Mouse (Mus musculus) myocyte (in vitro differentiated cells): Measurements from ENCODE around the gene Setd3. TPM values are rescaled to one million over a fixed set of nuclear protein-coding genes. Genes with fewer than 3 reads are reported as not detected.

Experiments
- H3K27me3 ChIP-seq: one replicate; pipeline ENCODE4 v1.6.1; 2011; ENCODE audit not compliant: control insufficient read depth, insufficient read depth, insufficient read length
- H3K36me3 ChIP-seq: one replicate; pipeline ENCODE4 v1.6.1; 2011; ENCODE audit not compliant: control insufficient read depth, insufficient read depth
- H3K4me2 ChIP-seq: one replicate; pipeline ENCODE4 v1.6.1; 2011; ENCODE audit warnings: low read depth, control low read depth
- H3K4me3 ChIP-seq: one replicate; pipeline ENCODE4 v1.5.1; 2011; ENCODE audit warnings: mild to moderate bottlenecking, control low read depth, moderate library complexity
- H3K79me2 ChIP-seq: one replicate; pipeline ENCODE4 v1.6.1; 2011; ENCODE audit not compliant: control insufficient read depth, insufficient read depth
- H3ac ChIP-seq: one replicate; pipeline ENCODE4 v1.6.1; 2011; ENCODE audit not compliant: control insufficient read depth, insufficient read length
- CEBPB ChIP-seq: IDR thresholded peaks from 2 replicates; pipeline ENCODE4 v1.6.1; 2011; ENCODE audit warnings: mild to moderate bottlenecking, moderate library complexity; ENCODE audit not compliant: poor library complexity, insufficient read depth, severe bottlenecking
- E2F4 ChIP-seq: IDR thresholded peaks from one replicate; pipeline ENCODE4 v1.6.1; 2011; ENCODE audit warnings: mild to moderate bottlenecking, control low read depth, moderate library complexity; ENCODE audit not compliant: insufficient read depth
- MAX ChIP-seq: IDR thresholded peaks from one replicate; pipeline ENCODE4 v1.6.1; 2011; ENCODE audit warnings: low read depth, mild to moderate bottlenecking, control low read depth
- MYOD1 ChIP-seq, 3 experiments: IDR thresholded peaks; one replicate each; pipeline ENCODE4 v1.6.1; 2011; ENCODE audit warnings: control low read depth in 2 of 3, low read depth in 2 of 3, mild to moderate bottlenecking in 2 of 3, moderate library complexity in 1 of 3; ENCODE audit not compliant: insufficient read length in 2 of 3, control insufficient read depth in 1 of 3
- MYOG ChIP-seq, 3 experiments: IDR thresholded peaks; one replicate each; pipeline ENCODE4 v1.6.1; 2011; ENCODE audit warnings: control low read depth in 2 of 3, low read depth in 2 of 3, mild to moderate bottlenecking in 2 of 3; ENCODE audit not compliant: insufficient read length in 2 of 3, control insufficient read depth in 1 of 3, insufficient read depth in 1 of 3
- POLR2A ChIP-seq: IDR thresholded peaks from one replicate; pipeline ENCODE4 v1.6.1; 2011; ENCODE audit warnings: low read depth, mild to moderate bottlenecking, control low read depth, moderate library complexity; ENCODE audit not compliant: insufficient read length
- POLR2AphosphoS2 ChIP-seq: IDR thresholded peaks from one replicate; pipeline ENCODE4 v1.6.1; 2011; ENCODE audit warnings: low read depth, control low read depth; ENCODE audit not compliant: insufficient read length
- REST ChIP-seq: IDR thresholded peaks from one replicate; pipeline ENCODE4 v1.6.1; 2011; ENCODE audit warnings: mild to moderate bottlenecking, control low read depth, moderate library complexity; ENCODE audit not compliant: insufficient read depth, insufficient read length
- SRF ChIP-seq: IDR thresholded peaks from one replicate; pipeline ENCODE4 v1.6.1; 2011; ENCODE audit warnings: low read depth; ENCODE audit not compliant: control insufficient read depth, insufficient read length
- TCF12 ChIP-seq: IDR thresholded peaks from one replicate; pipeline ENCODE4 v1.6.1; 2011; ENCODE audit warnings: mild to moderate bottlenecking, control low read depth; ENCODE audit not compliant: poor library complexity, insufficient read depth, severe bottlenecking
- TCF3 ChIP-seq: IDR thresholded peaks from one replicate; pipeline ENCODE4 v1.6.1; 2011; ENCODE audit warnings: low read depth, control low read depth; ENCODE audit not compliant: insufficient read length
- USF1 ChIP-seq: IDR thresholded peaks from one replicate; pipeline ENCODE4 v1.6.1; 2011; ENCODE audit warnings: low read depth, mild to moderate bottlenecking, control low read depth, moderate library complexity
- polyA plus RNA-seq: library from polyadenylated mRNA; unstranded; fragments of >200 nt; fragmentation: generic; extraction: Trizol; gene quantifications from one replicate; pipeline ENCODE4 v1.2.1, GENCODE M21; 2012; ENCODE audit warnings: missing spikeins

Setd3 gene
- polyA plus RNA-seq, 1 experiment: 54.0 TPM

DNA sequence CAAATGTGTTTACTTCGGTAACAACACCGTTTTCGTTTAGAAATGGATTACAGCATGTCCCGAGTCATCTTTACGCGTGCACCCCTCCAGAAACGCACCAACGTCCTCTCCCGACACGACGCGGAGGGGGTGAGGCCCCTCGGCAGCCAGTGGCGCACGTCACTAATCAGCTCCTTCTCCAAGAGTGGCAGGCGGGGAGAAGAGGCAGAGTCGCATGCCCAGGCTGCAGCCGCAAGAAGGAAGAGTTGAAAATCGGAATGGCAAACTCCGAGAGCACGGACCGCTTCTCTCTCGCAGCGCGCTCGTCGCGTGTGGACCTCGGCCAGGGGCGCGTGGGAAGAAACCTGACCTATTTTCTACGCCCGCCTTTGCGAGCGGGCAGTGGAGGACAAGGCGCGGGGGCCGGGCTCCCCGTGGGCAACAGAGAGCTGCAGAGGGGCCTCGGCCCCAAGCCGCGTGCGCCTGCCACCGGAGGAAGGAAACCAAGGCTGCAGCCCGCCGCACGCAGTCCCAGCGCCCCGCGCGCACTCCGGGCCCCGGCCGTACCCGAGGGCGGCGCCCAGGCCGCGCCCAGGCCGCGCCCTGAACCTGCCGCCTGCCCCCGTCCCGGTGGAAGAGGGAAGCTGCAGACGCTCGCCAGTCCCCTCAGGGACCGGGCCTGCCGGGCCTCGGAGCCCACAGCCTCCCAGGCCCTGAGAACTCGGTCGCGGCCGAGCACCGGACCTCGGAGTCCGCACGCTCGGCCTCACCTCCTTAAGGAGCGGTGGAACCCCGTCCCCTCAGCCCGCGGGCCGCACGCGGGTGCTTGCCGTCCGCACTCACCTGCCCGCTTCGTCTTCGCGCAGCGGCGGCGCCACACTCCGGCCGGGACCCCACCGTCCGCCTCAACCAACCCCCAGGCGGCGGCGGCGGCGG is 526 bp downstream of the Setd3 start:
- Histone ChIP-seq H3K36me3 (peaks cover 12% of the 10 kb centered on the region), H3ac (peak overlapping the region; percentile 93), H3K4me2 (peak overlapping the region; percentile 77), H3K79me2 (peaks cover 88% of the 10 kb centered on the region), H3K4me3 (peak overlapping the region; percentile 63), H3K27me3 (no peaks in the 10 kb centered on the region)
- TF ChIP-seq POLR2AphosphoS2 (peak; percentile 18), MYOD1 (IDR thresholded peaks at IDR 0.05; ENCODE audit: control insufficient read depth in 1 of 3, insufficient read length in 2 of 3, low read depth in 2 of 3) (peak in 1 of 3 experiments; percentile 2), SRF (no peak), POLR2A (peak; percentile 55)

DNA sequence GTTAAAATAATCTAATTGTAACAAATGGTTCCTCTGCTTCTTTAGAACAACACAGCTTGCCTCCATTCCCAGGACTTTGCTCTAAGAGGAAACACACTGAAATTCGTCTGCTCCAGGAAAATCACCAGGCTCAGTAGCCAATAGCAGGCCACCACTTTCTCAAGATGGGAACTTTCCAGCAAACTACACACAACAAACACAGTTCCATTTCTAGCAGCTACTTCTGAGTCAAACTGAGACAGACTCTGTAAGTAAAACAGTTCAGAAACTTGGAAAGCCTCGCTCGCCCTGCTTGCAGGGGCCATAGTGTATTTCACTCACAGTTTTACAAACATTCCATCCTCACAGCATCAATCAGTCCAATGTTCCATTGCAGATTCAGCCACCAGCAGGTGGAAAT is 2.7 kb downstream of the Setd3 start:
- Histone ChIP-seq H3K4me3 (no peak overlapping the region), H3K36me3 (no peaks in the 10 kb centered on the region), H3K79me2 (peaks cover 85% of the 10 kb centered on the region), H3ac (no peak overlapping the region), H3K27me3 (no peaks in the 10 kb centered on the region), H3K4me2 (peak overlapping the region; percentile 7)
- no peak for TF ChIP-seq MYOD1 (IDR thresholded peaks at IDR 0.05; ENCODE audit: control insufficient read depth in 1 of 3, insufficient read length in 2 of 3, low read depth in 2 of 3)
- no peak for TF ChIP-seq SRF
- no peak for TF ChIP-seq TCF3
- TF ChIP-seq MYOG (IDR thresholded peaks at IDR 0.05; ENCODE audit: control insufficient read depth in 1 of 3, insufficient read depth in 1 of 3, insufficient read length in 2 of 3, low read depth in 2 of 3): no peak
- no peak for TF ChIP-seq POLR2AphosphoS2
- no peak for TF ChIP-seq REST
- no peak for TF ChIP-seq USF1
- TF ChIP-seq CEBPB: no peak
- TF ChIP-seq POLR2A: no peak
- no peak for TF ChIP-seq E2F4
- no peak for TF ChIP-seq TCF12
- no peak for TF ChIP-seq MAX

- Histone ChIP-seq H3K36me3 (no peaks in the 10 kb centered on the region), H3K27me3 (no peaks in the 10 kb centered on the region), H3K79me2 (peaks cover 85% of the 10 kb centered on the region), H3K4me2 (no peak overlapping the region), H3ac (no peak overlapping the region), H3K4me3 (no peak overlapping the region)
- TF ChIP-seq MYOD1 (IDR thresholded peaks at IDR 0.05; ENCODE audit: control insufficient read depth in 1 of 3, insufficient read length in 2 of 3, low read depth in 2 of 3): no peak
- no peak for TF ChIP-seq POLR2AphosphoS2
- no peak for TF ChIP-seq TCF12
- TF ChIP-seq SRF: no peak
- no peak for TF ChIP-seq POLR2A
- TF ChIP-seq MAX: no peak
- TF ChIP-seq E2F4: no peak
- no peak for TF ChIP-seq CEBPB
- no peak for TF ChIP-seq MYOG (IDR thresholded peaks at IDR 0.05; ENCODE audit: control insufficient read depth in 1 of 3, insufficient read depth in 1 of 3, insufficient read length in 2 of 3, low read depth in 2 of 3)
- TF ChIP-seq USF1: no peak
- no peak for TF ChIP-seq REST
- no peak for TF ChIP-seq TCF3
Observed at GRCm38 (mm10) chr12:108174606-108175505, 4.3 kb downstream of the Setd3 start.

GRCm38 (mm10) chr12:108172639-108173038 is 6.5 kb downstream of the Setd3 start:
- H3K27me3 ChIP-seq: no peaks in the 10 kb centered on the region
- no peaks in the 10 kb centered on the region for H3K36me3 ChIP-seq
- H3K4me2 ChIP-seq: no peak overlapping the region
- H3K79me2 ChIP-seq: peaks cover 97% of the 10 kb centered on the region
- H3ac ChIP-seq: no peak overlapping the region
- no peak for TF ChIP-seq MAX
- no peak for TF ChIP-seq POLR2A
- no peak for TF ChIP-seq REST
- TF ChIP-seq TCF3: no peak
- no peak for TF ChIP-seq MYOD1 (IDR thresholded peaks at IDR 0.05; ENCODE audit: control insufficient read depth in 1 of 3, insufficient read length in 2 of 3, low read depth in 2 of 3)
- no peak for TF ChIP-seq USF1
- no peak for TF ChIP-seq POLR2AphosphoS2
- TF ChIP-seq E2F4: no peak
- no peak for TF ChIP-seq TCF12
- TF ChIP-seq MYOG (IDR thresholded peaks at IDR 0.05; ENCODE audit: control insufficient read depth in 1 of 3, insufficient read depth in 1 of 3, insufficient read length in 2 of 3, low read depth in 2 of 3): no peak
- no peak for TF ChIP-seq CEBPB
- no peak overlapping the region for H3K4me3 ChIP-seq
